Mouse (Mus musculus) CH12.LX (cell line): ENCODE measurements at regions not wholly inside any gene's neighbourhood (a gene's known extent, or its start where the extent isn't known, plus 50 kb on each side); places are given as distances from the start of the nearest gene placed in this dataset.

Source experiments
- DNase-seq: peaks from one replicate; pipeline ENCODE4 v3.0.0-alpha.2; 2013; ENCODE audit errors: extremely low read depth
- H3K27ac ChIP-seq: 2 replicates; pipeline ENCODE4 v1.5.1; 2012; ENCODE audit warnings: low read depth, mild to moderate bottlenecking, control low read depth, moderate library complexity; ENCODE audit not compliant: insufficient read depth
- H3K27me3 ChIP-seq: replicated peaks from 2 replicates; pipeline ENCODE3; 2012; ENCODE audit warnings: inconsistent platforms
- H3K36me3 ChIP-seq, 2 experiments: replicated peaks in 1 of 2; 2 replicates each; pipeline versions ENCODE3 to v1.6.1; 2012; ENCODE audit warnings: inconsistent platforms in 1 of 2, low read length in 1 of 2, mild to moderate bottlenecking in 1 of 2, mixed read lengths in 1 of 2, moderate library complexity in 1 of 2; ENCODE audit not compliant: control insufficient read depth in 1 of 2, insufficient read depth in 1 of 2
- H3K4me1 ChIP-seq, 2 experiments: 2 replicates each; pipeline ENCODE4 v1.6.1; 2012; ENCODE audit warnings: inconsistent platforms in 1 of 2, moderate library complexity in 1 of 2; ENCODE audit not compliant: insufficient read depth in 2 of 2, control insufficient read depth in 1 of 2
- H3K4me2 ChIP-seq: 2 replicates; pipeline ENCODE4 v1.6.1; 2012; ENCODE audit warnings: low read depth, mild to moderate bottlenecking, control low read depth; ENCODE audit not compliant: poor library complexity, insufficient read depth, severe bottlenecking
- H3K4me3 ChIP-seq, 3 experiments: fragments of 150-350 bp in 1 of 3; sonication (generic) in 1 of 3; replicated peaks in 1 of 3; 2 replicates each; pipeline versions ENCODE3 to v1.5.1; 2011 to 2012; ENCODE audit warnings: low read depth in 2 of 3, low read length in 2 of 3, mild to moderate bottlenecking in 2 of 3, moderate library complexity in 2 of 3, control low read depth in 1 of 3, improper control_type of control experiment in 1 of 3, inconsistent platforms in 1 of 3, mixed read lengths in 1 of 3; ENCODE audit not compliant: poor library complexity in 1 of 3
- H3K79me2 ChIP-seq: replicated peaks from 2 replicates; pipeline ENCODE4 v1.6.1; 2012; ENCODE audit warnings: mild to moderate bottlenecking, moderate library complexity; ENCODE audit not compliant: control insufficient read depth, poor library complexity, insufficient read depth, severe bottlenecking; ENCODE audit errors: extremely low read depth
- H3K9ac ChIP-seq: 2 replicates; pipeline ENCODE4 v1.6.1; 2012; ENCODE audit warnings: low read depth, mild to moderate bottlenecking, control low read depth, moderate library complexity; ENCODE audit not compliant: insufficient read depth
- H3K9me3 ChIP-seq: replicated peaks from 2 replicates; pipeline ENCODE3; 2012; ENCODE audit warnings: low read length, inconsistent platforms, mixed read lengths
- CHD1 ChIP-seq: IDR thresholded peaks from 2 replicates; pipeline ENCODE4 v1.6.1; 2012; ENCODE audit warnings: low read depth, low read length, improper control_type of control experiment, inconsistent platforms
- CHD2 ChIP-seq: IDR thresholded peaks from 2 replicates; pipeline ENCODE4 v1.6.1; 2011; ENCODE audit warnings: low read length, improper control_type of control experiment
- CTCF ChIP-seq, 2 experiments: IDR thresholded peaks in 1 of 2; conservative IDR thresholded peaks in 1 of 2; 2 replicates each; pipeline ENCODE4 v1.5.1; 2011 to 2012; ENCODE audit warnings: low read depth in 2 of 2, low read length in 2 of 2, improper control_type of control experiment in 1 of 2, inconsistent platforms in 1 of 2, mild to moderate bottlenecking in 1 of 2, moderate library complexity in 1 of 2
- EP300 ChIP-seq: IDR thresholded peaks from 2 replicates; pipeline ENCODE4 v1.6.1; 2011; ENCODE audit warnings: low read length, improper control_type of control experiment
- IRF4 ChIP-seq: IDR thresholded peaks from 2 replicates; pipeline ENCODE4 v1.6.1; 2014; ENCODE audit warnings: low read depth, mild to moderate bottlenecking, inconsistent platforms, low read length, improper control_type of control experiment
- JUND ChIP-seq: conservative IDR thresholded peaks from 2 replicates; pipeline ENCODE4 v1.6.1; 2011; ENCODE audit warnings: low read depth, low read length, improper control_type of control experiment
- MAX ChIP-seq: IDR thresholded peaks from 2 replicates; pipeline ENCODE4 v1.6.1; 2011; ENCODE audit warnings: low read length, improper control_type of control experiment
- MAZ ChIP-seq: IDR thresholded peaks from 2 replicates; pipeline ENCODE4 v1.6.1; 2012; ENCODE audit warnings: low read depth, mild to moderate bottlenecking, inconsistent platforms, low read length, improper control_type of control experiment, moderate library complexity
- MXI1 ChIP-seq: IDR thresholded peaks from 2 replicates; pipeline ENCODE4 v1.6.1; 2011; ENCODE audit warnings: mild to moderate bottlenecking, low read depth, low read length, improper control_type of control experiment
- NRF1 ChIP-seq: IDR thresholded peaks from 2 replicates; pipeline ENCODE4 v1.6.1; 2014; ENCODE audit warnings: low read depth, mild to moderate bottlenecking, inconsistent platforms, low read length, improper control_type of control experiment, moderate library complexity
- POLR2A ChIP-seq: IDR thresholded peaks from 2 replicates; pipeline ENCODE4 v1.6.1; 2011; ENCODE audit warnings: low read depth, mild to moderate bottlenecking, improper control_type of control experiment, low read length
- POLR2AphosphoS2 ChIP-seq: IDR thresholded peaks from 2 replicates; pipeline ENCODE4 v1.6.1; 2011; ENCODE audit warnings: low read depth, low read length, improper control_type of control experiment
- RAD21 ChIP-seq: IDR thresholded peaks from 2 replicates; pipeline ENCODE4 v1.6.1; 2011; ENCODE audit warnings: low read depth, mild to moderate bottlenecking, low read length, improper control_type of control experiment, moderate library complexity
- SMC3 ChIP-seq: IDR thresholded peaks from 2 replicates; pipeline ENCODE4 v1.6.1; 2011; ENCODE audit warnings: low read depth, low read length, improper control_type of control experiment
- TBP ChIP-seq: conservative IDR thresholded peaks from 2 replicates; pipeline ENCODE4 v1.6.1; 2011; ENCODE audit warnings: low read depth, low read length, improper control_type of control experiment
- UBTF ChIP-seq: IDR thresholded peaks from 2 replicates; pipeline ENCODE4 v1.6.1; 2012; ENCODE audit warnings: low read depth, mild to moderate bottlenecking, inconsistent platforms, low read length, improper control_type of control experiment, moderate library complexity
- USF1 ChIP-seq: IDR thresholded peaks from 2 replicates; pipeline ENCODE4 v1.6.1; 2014; ENCODE audit warnings: low read depth, mild to moderate bottlenecking, inconsistent platforms, low read length, improper control_type of control experiment
- ZC3H11A ChIP-seq: IDR thresholded peaks from 2 replicates; pipeline ENCODE4 v1.6.1; 2012; ENCODE audit warnings: low read depth, mild to moderate bottlenecking, inconsistent platforms, low read length, improper control_type of control experiment
- ZMIZ1 ChIP-seq: IDR thresholded peaks from 2 replicates; pipeline ENCODE4 v1.6.1; 2012; ENCODE audit warnings: low read depth, mild to moderate bottlenecking, inconsistent platforms, low read length, improper control_type of control experiment
- ZNF384 ChIP-seq: IDR thresholded peaks from 2 replicates; pipeline ENCODE4 v1.6.1; 2012; ENCODE audit warnings: low read depth, low read length, improper control_type of control experiment, inconsistent platforms
- dilution Hi-C: fragments of 300-500 bp; cut with MboI; formaldehyde crosslinking; loops from 2 replicates; pipeline ENCODE4 v1.14.3; 2020; ENCODE audit warnings: low sequenced_read_pairs; ENCODE audit not compliant: extremely low pct_unique_long_range_greater_than_20kb, extremely low pct_ligation_motif_present
- in situ Hi-C: fragments of 300-500 bp; cut with MboI; formaldehyde crosslinking; loops from 3 replicates; pipeline ENCODE4 v1.14.3; 2019; ENCODE audit warnings: low sequenced_read_pairs, low pct_ligation_motif_present, low pct_unique_long_range_greater_than_20kb, mixed read lengths

DNA sequence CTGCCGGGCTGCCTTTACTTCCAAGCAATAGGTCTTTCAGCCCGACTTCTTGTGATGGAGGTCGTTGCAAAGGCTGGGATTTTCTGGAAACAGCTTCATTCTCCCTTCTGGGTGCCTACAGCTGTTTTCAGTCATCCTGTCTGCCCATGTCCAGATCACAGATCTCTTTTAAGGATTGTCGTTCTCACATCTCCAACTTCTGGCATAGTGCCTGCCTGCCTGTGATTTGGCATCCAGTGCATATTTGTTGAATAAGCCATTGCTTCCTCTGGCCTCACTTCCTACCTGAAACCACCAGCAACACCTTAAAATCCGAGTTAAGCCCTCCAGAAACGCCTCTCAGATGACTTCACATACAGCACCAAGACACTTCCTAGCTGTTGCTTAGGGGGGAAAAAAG lies 88.4 kb upstream of the Bnip2 start:
- no peaks in the 10 kb centered on the region for H3K9me3 ChIP-seq
- H3K4me3 ChIP-seq: no peak overlapping the region
- no peaks in the 10 kb centered on the region for H3K79me2 ChIP-seq
- peaks cover 0 to 8% of the 10 kb centered on the region in 2 experiments; a peak in 2 of 4 replicates for H3K4me1 ChIP-seq
- dilution Hi-C loops: no loop called here
- no peaks in the 10 kb centered on the region for H3K36me3 ChIP-seq
- H3K27me3 ChIP-seq: no peaks in the 10 kb centered on the region
- H3K4me2 ChIP-seq: no peak overlapping the region
- no peak for DNase-seq
- in situ Hi-C loops: no loop called here
- no peak for TF ChIP-seq MAZ
- no peak for TF ChIP-seq SMC3
- no peak for TF ChIP-seq EP300
- no peak for TF ChIP-seq TBP
- TF ChIP-seq CHD1: no peak
- TF ChIP-seq NRF1: no peak
- TF ChIP-seq IRF4: no peak
- H3K27ac ChIP-seq: no peak overlapping the region
- H3K9ac ChIP-seq: no peak overlapping the region

DNA sequence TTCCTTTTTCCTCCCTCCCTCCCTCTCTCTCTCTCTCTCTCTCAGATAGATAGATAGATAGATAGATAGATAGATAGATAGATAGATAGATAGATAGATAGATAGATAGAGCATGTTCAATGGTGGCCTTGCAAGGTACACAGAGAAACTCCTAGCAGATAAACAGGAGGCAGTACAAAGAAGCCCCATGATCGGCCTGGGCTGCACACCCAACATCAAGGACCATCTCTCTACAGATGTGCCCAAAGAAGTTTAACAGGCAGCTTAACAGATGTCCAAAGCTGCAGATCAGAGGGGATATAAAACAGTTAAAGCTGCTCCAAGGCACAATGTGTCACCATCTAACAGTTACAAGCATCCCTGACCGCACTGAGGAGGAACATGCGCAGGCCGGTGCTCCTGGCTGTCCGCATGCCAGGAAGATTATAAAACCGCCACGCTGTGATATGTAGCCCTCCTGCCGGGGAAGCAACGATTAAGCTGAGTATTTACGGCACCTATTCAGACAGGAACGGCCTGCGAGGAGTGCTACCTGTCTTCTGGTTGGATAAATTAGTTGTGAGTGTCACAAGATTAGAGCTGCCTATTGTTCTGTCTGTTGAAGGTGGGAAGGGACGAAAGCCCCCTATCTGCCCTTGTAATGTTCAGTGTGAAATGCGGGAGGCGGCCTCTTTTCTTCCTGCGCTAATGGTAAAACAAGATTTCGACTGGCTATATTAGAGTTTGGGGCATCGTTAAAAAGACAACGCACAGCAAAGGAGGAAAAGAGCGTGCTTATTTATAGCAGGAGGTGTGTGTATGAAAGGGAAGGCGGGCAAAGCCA lies 81.9 kb upstream of the Bnip2 start:
- Histone ChIP-seq H3K4me3 (no peak overlapping the region), H3K9me3 (no peaks in the 10 kb centered on the region), H3K4me1 (peaks cover 0 to 12% of the 10 kb centered on the region in 2 experiments; a peak in 2 of 4 replicates), H3K79me2 (no peaks in the 10 kb centered on the region), H3K36me3 (no peaks in the 10 kb centered on the region), H3K27me3 (no peaks in the 10 kb centered on the region), H3K27ac (no peak overlapping the region), H3K4me2 (no peak overlapping the region), H3K9ac (no peak overlapping the region)
- in situ Hi-C loops (no loop called here), dilution Hi-C loops (no loop called here)
- DNase-seq: no peak
- TF ChIP-seq JUND: no peak
- TF ChIP-seq POLR2A: no peak
- TF ChIP-seq ZMIZ1: no peak
- no peak for TF ChIP-seq RAD21
- TF ChIP-seq CTCF (conservative IDR thresholded peaks at IDR 0.05 in 1 of 2, IDR thresholded peaks at IDR 0.05 in 1 of 2; ENCODE audit: low read depth in 2 of 2, low read length in 2 of 2): no peak
- TF ChIP-seq MXI1: no peak
- TF ChIP-seq ZC3H11A: no peak
- TF ChIP-seq MAX: no peak
- TF ChIP-seq USF1: no peak
- no peak for TF ChIP-seq POLR2AphosphoS2
- TF ChIP-seq UBTF: no peak
- TF ChIP-seq CHD2: no peak
- no peak for TF ChIP-seq ZNF384
- TF ChIP-seq MAZ: no peak
